16 mouse cellular contexts compared by ENCODE assay signal in the genomic region with DNA sequence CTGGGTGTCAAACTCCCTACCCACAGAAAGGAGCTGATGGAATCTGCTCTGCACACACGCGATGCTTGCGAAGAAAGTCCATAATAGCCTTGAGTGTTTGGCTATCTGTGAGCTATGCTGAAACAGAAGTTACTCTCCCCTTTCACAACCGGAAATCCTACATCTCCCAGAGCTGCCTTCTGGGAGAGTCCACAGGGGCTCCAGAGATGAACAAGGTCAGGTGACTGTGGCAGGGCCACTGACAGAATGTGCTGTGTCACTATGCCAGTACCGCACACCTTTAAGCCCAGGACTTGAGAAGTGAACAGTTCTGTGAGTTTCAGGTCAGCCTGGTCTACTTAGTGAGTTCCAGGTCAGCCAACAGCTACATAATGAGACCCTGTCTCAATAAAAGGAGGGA. TPM values are rescaled to one million over a fixed set of nuclear protein-coding genes. Genes with fewer than 3 reads are reported as not detected.
"Had no signal": no experiment of that assay in that cellular context is flagged by ENCODE, and none has a peak within 500 bp of the region (broad histone marks: within the 10 kb centered on the region; RNA-seq: fewer than 3 reads in every experiment).

No protein-coding gene starts in this region.

- DNase-seq: gastrocnemius, adult 2 months; gastrocnemius, postnatal 10 days; gastrocnemius, postnatal 25 days; heart, adult 11 months; heart, adult 2 months; heart, postnatal 14 days; heart, postnatal 36 days; kidney, adult 11 months; kidney, adult 2 months; kidney, postnatal 14 days; kidney, postnatal 36 days; liver; liver, embryonic 13.5 days had no signal

- ATAC-seq: hindbrain, postnatal 0 days; intestine, embryonic 16.5 days had no signal

RNA-seq across cellular contexts. Expression of gene Tnfrsf8, which starts 20.4 kb away (rescaled TPM):
- total RNA-seq: hematopoietic stem cell, adult 5-6 weeks had no signal
